Mouse (Mus musculus) hindbrain, embryonic 14.5 days (tissue): Measurements from ENCODE around the gene Anapc15-ps. TPM values are rescaled to one million over a fixed set of nuclear protein-coding genes. Genes with fewer than 3 reads are reported as not detected.

Source experiments
- ATAC-seq: fragments of 200-750 bp; cut with Nextera tagmentation; 2 replicates; pipeline ENCODE4 v1.8.0; 2017; ENCODE audit warnings: moderate number of reproducible peaks, mild to moderate bottlenecking, moderate TSS enrichment, moderate library complexity; ENCODE audit not compliant: low FRiP score
- DNase-seq: peaks from one replicate; pipeline ENCODE4 v3.0.0-alpha.2; 2015; ENCODE audit warnings: low spot score
- H3K27ac ChIP-seq: fragments of 300-500 bp; sonication (generic); 2 replicates; pipeline ENCODE4 v1.5.1; 2014; ENCODE audit warnings: mild to moderate bottlenecking, moderate library complexity
- H3K27me3 ChIP-seq: fragments of 300-500 bp; sonication (generic); 2 replicates; pipeline ENCODE4 v1.6.1; 2014; ENCODE audit warnings: mild to moderate bottlenecking, low read length, mixed read lengths; ENCODE audit not compliant: control insufficient read depth, insufficient read depth
- H3K36me3 ChIP-seq: fragments of 300-500 bp; sonication (generic); replicated peaks from 2 replicates; pipeline ENCODE4 v1.6.1; 2014; ENCODE audit not compliant: control insufficient read depth, insufficient read depth
- H3K4me1 ChIP-seq: fragments of 300-500 bp; sonication (generic); replicated peaks from 2 replicates; pipeline ENCODE4 v1.6.1; 2014; ENCODE audit warnings: antibody characterized with exemption, low read length, mixed read lengths; ENCODE audit not compliant: control insufficient read depth, insufficient read depth
- H3K4me2 ChIP-seq: fragments of 300-500 bp; sonication (generic); replicated peaks from 2 replicates; pipeline ENCODE4 v1.6.1; 2014; ENCODE audit warnings: mild to moderate bottlenecking, moderate library complexity
- H3K4me3 ChIP-seq: fragments of 300-500 bp; sonication (generic); replicated peaks from 2 replicates; pipeline ENCODE4 v1.5.1; 2014; ENCODE audit warnings: mild to moderate bottlenecking, low read length
- H3K9ac ChIP-seq: fragments of 300-500 bp; sonication (generic); 2 replicates; pipeline ENCODE4 v1.6.1; 2014
- H3K9me3 ChIP-seq: fragments of 300-500 bp; sonication (generic); 2 replicates; pipeline ENCODE4 v1.6.1; 2016; ENCODE audit warnings: low read length; ENCODE audit not compliant: control insufficient read depth
- WGBS: fragments of 180-500 bp; shearing (Covaris S2); extraction: QIAGEN DNeasy Blood & Tissue Kit; methylation state at CpG from one replicate; pipeline ENCODE4 v1.1.7; 2014; 5-methylcytosine and 5-hydroxymethylcytosine counted together
- polyA plus RNA-seq: library from polyadenylated mRNA; unstranded; fragments of >200 nt; fragmentation: Nextera tagmentation; extraction: Ambion mirVana; gene quantifications from 2 replicates; pipeline ENCODE4 v1.2.1, GENCODE M21; 2014

Anapc15-ps gene
- not detected in 2 replicates for polyA plus RNA-seq

DNA sequence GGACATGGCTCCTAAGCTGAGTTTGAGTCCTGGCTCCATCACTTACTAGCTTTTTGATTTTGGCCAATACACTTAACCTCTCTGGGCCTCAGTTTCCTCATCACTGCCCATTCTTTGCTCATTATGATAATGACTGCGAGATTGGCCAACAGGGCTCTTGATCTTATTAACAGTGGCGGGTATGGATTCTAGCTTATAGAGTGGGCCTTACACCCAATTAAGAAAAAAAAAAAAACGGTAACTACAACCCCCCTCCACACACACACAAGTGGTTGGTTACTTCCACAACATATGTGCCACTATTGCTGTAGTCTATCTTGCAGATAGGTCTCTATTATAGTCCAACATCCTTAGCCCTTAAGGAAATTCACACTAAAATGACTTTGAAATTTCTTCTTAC, at the start of gene Anapc15-ps:
TSS of gene Anapc15-ps (minus strand) at position 101 of the 400 bp plus-strand sequence.
- Histone ChIP-seq H3K4me1 (no peaks in the 10 kb centered on the region), H3K9ac (no peak within 1 kb of the TSS), H3K27me3 (no peaks in the 10 kb centered on the region), H3K9me3 (no peaks in the 10 kb centered on the region), H3K4me3 (no peak within 1 kb of the TSS), H3K36me3 (no peaks in the 10 kb centered on the region), H3K4me2 (no peak within 1 kb of the TSS), H3K27ac (no peak within 1 kb of the TSS)
- ATAC-seq (no peak), DNase-seq (no peak)
- 97% methylated on average over 3 of the region's 3 CpGs for WGBS

DNA sequence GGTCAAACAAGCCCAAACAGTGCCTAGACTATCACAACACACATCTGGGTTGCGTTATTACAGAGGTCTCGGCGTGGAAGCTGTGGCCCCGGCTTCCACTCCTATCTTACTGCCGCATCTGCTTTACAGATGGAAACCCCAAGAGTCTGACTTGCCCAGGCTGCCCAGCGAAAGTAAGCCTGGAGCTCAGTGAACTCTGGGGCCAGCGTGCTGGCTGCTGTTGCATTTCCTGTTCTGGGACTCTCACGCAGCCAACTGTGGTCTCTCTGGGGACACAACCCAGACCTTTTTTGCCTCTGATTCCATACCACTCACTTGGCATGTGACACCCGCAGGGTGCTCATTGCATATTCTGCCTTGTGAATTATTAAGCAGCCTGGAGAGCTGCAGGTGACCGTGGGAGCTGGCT, 49.0 kb upstream of the Anapc15-ps start:
- Histone ChIP-seq H3K4me3 (no peak overlapping the region), H3K36me3 (no peaks in the 10 kb centered on the region), H3K27ac (no peak overlapping the region), H3K27me3 (no peaks in the 10 kb centered on the region), H3K9ac (no peak overlapping the region), H3K9me3 (no peaks in the 10 kb centered on the region), H3K4me1 (no peaks in the 10 kb centered on the region), H3K4me2 (no peak overlapping the region)
- 79% methylated on average over 10 of the region's 10 CpGs for WGBS
- ATAC-seq, result no peak
- DNase-seq, result no peak

DNA sequence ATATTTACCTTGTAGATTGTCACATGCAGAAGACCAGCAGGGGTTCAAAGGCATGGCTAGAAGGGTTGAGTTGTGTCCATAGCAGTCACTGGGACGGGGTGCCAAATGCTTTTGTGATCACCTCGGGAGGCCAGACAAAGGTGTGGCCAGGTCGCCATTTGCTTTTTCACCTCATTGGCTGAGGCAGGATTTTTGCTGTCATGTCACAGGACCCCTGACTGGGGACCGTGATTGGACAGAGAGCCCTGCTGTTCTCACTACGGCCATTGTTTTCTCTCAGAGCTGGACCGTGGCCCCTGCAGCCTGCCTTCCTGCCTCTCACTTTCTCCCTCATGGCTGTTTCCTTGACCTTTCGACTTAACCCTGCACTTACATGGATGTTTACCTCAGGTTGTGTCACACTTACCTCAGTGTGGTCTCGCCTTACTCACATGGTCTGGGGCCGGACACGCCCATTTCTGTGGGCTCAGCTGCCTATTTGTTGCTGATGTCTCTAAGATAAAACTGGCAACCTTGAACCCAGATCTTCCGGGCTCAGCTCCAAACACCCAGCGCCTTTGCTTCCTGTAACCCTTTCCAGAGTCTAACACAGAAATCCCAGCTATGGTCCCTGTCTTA, 47.0 kb upstream of the Anapc15-ps start:
- no peak overlapping the region for H3K4me3 ChIP-seq
- no peak overlapping the region for H3K9ac ChIP-seq
- ATAC-seq (no peak), DNase-seq (no peak)
- H3K27me3 ChIP-seq, result no peaks in the 10 kb centered on the region
- H3K36me3 ChIP-seq, result no peaks in the 10 kb centered on the region
- WGBS, result 77% methylated on average over 12 of the region's 12 CpGs
- H3K4me1 ChIP-seq, result no peaks in the 10 kb centered on the region
- no peaks in the 10 kb centered on the region for H3K9me3 ChIP-seq
- H3K27ac ChIP-seq, result no peak overlapping the region
- no peak overlapping the region for H3K4me2 ChIP-seq

DNA sequence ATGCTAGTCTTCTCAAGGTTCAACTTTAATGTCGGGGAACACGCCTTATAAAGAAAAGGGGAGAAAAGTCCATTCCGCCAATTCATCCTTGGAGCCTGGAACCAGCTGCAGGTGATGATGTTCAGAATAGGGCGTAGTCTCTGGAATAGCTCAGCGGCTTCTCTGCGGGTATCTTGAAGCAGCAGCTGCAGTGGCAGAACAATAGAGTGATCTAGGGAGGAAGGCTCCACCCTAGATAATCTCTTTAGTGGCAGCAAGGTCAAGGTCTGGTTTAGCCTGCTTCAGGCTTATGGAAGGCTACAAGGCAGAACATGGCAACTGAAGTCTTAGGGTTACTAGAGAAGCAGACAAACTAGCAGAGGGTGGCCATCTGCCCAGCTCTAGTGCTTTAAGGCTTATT, 46.2 kb upstream of the Anapc15-ps start:
- H3K4me3 ChIP-seq, result no peak overlapping the region
- H3K27ac ChIP-seq, result no peak overlapping the region
- no peak overlapping the region for H3K9ac ChIP-seq
- 89% methylated on average over 6 of the region's 6 CpGs for WGBS
- H3K36me3 ChIP-seq, result no peaks in the 10 kb centered on the region
- H3K27me3 ChIP-seq, result no peaks in the 10 kb centered on the region
- DNase-seq (no peak), ATAC-seq (no peak)
- no peaks in the 10 kb centered on the region for H3K9me3 ChIP-seq
- no peak overlapping the region for H3K4me2 ChIP-seq
- H3K4me1 ChIP-seq, result no peaks in the 10 kb centered on the region

DNA sequence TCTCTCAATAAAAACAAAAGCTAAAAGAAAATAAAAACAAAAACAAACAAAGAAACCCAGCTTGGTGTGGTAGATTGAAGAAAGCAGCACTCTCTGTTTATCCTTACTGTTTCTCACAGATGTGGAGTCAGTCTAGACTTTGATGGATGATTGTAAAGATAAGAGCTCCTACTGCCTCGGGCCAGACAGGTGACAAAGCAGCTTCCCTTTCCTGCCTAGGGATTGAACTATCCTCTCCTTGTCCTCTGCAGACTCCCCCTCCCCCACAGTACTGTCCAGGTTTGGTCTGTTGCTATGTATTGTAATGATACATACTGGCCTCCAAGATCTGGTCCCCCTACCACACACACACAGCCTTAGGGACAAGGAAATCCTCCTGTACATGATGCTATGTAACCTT, 45.5 kb upstream of the Anapc15-ps start:
- H3K4me1 ChIP-seq, result no peaks in the 10 kb centered on the region
- no peak overlapping the region for H3K27ac ChIP-seq
- H3K27me3 ChIP-seq, result no peaks in the 10 kb centered on the region
- 71% methylated on average over 1 of the region's 1 CpGs for WGBS
- no peak overlapping the region for H3K4me2 ChIP-seq
- H3K4me3 ChIP-seq, result no peak overlapping the region
- DNase-seq (no peak), ATAC-seq (no peak)
- no peaks in the 10 kb centered on the region for H3K9me3 ChIP-seq
- H3K36me3 ChIP-seq, result no peaks in the 10 kb centered on the region
- no peak overlapping the region for H3K9ac ChIP-seq

DNA sequence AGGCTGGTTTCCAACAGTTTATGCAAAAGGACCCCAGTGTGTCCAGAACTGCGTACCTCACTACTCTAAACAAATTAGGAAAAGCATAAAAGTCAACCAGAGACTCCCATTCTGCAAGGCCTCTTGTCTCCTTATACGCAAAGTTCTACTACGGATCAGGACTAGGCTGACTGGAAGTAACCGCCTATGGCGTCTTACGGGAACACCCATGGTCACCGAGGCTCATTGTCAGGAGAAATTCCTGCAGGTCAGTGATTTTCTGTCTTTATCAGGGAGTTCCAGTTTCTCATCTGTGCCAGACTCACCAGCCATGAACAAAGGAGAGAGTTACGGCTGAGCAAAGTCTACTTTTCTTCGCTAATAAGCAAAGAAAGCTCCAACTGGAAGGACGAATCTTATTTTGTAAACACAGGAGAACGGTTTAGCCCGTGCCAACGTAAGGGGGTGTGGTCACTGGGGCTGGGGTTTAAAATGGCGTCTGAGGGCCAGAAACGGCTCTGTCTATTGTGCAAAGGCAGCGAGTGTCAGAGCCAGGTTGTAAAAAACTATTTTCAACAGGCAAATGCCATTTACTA, 43.9 kb upstream of the Anapc15-ps start:
- no peaks in the 10 kb centered on the region for H3K9me3 ChIP-seq
- no peaks in the 10 kb centered on the region for H3K4me1 ChIP-seq
- DNase-seq (no peak), ATAC-seq (no peak)
- H3K4me3 ChIP-seq, result no peak overlapping the region
- WGBS, result 71% methylated on average over 16 of the region's 16 CpGs
- H3K9ac ChIP-seq, result no peak overlapping the region
- H3K4me2 ChIP-seq, result no peak overlapping the region
- H3K36me3 ChIP-seq, result no peaks in the 10 kb centered on the region
- H3K27me3 ChIP-seq, result no peaks in the 10 kb centered on the region
- no peak overlapping the region for H3K27ac ChIP-seq

DNA sequence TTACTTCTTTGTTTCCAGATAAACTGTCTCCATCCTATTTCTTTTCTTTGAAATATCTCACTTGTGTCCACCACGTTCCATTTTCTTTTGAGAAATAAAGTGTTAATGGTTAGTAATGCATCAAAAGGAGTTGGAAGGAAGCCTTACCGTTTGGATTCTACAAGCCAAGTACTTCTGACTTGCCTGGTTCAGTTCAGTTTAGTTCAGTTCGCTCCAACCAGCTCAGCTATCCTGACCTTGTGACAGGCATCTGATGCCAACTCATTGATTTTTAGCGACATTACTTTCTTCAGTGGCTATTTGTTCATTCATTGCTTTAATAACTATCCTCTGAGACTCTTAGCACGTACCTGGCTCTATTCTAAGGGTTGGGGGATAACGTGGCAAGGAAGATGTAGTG, 42.4 kb upstream of the Anapc15-ps start:
- ATAC-seq (no peak), DNase-seq (no peak)
- Histone ChIP-seq H3K4me2 (no peak overlapping the region), H3K36me3 (no peaks in the 10 kb centered on the region), H3K9me3 (no peaks in the 10 kb centered on the region), H3K27ac (no peak overlapping the region), H3K4me3 (no peak overlapping the region), H3K27me3 (no peaks in the 10 kb centered on the region), H3K9ac (no peak overlapping the region), H3K4me1 (no peaks in the 10 kb centered on the region)
- WGBS, result 72% methylated on average over 6 of the region's 6 CpGs

DNA sequence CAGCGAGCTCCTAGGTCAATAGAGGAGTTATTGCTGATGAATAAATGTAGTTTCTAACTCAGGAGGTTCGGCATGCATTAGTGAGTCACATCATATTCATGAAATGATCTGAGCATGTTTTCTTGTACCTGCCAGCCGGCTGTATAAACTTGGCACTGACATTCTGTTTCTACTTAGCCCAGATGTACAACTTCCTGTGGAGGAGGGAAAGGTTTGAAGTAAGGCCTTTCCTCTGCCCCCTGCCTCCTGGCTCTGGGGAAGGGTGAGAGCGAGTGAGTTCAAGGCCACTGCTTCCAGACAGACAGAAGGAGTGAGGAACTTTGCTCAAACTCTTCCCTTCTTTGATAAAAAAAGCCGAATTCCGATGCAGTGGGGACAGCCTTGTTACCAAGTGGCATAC, 39.0 kb upstream of the Anapc15-ps start:
- no peak overlapping the region for H3K27ac ChIP-seq
- no peaks in the 10 kb centered on the region for H3K36me3 ChIP-seq
- H3K9ac ChIP-seq, result no peak overlapping the region
- DNase-seq, result no peak
- H3K4me1 ChIP-seq, result no peaks in the 10 kb centered on the region
- 82% methylated on average over 6 of the region's 6 CpGs for WGBS
- H3K4me3 ChIP-seq, result no peak overlapping the region
- no peak overlapping the region for H3K4me2 ChIP-seq
- H3K9me3 ChIP-seq, result no peaks in the 10 kb centered on the region
- no peaks in the 10 kb centered on the region for H3K27me3 ChIP-seq
- no peak for ATAC-seq

DNA sequence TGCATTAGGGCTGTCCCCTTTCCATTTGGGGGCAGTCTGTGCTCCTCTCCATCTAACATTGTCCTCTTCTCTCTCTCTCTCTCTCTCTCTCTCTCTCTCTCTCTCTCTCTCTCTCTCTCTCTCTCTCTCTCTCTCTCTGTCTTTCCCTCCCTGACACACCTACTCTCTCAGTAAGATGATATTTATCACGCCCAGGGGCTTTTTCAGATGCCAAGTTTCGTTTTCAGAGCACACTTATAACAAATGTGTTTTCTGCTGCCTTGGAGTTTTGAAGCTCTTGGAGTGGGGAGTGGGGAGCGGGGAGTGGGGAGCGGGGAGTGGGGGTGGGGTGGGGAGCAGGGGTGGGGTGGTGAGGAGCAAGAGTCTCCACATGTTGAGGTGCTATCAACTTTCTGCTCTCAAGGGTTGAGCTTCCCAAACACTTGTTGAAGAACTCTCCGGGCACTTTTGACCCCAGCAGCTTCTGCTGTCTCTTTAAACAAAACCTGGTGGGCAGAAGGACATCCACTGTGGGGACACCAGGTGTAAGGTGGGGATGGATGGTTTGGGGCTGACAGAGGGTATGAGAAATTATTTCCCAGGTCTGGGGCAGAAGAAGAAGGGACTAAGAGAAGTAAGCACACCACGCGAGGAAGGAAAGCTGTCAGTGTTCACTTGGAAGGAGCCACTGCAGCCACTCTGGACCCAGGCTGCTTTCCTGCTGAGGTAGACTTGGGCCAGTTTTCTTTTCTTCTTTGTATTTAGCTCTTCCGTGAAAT, 36.8 kb upstream of the Anapc15-ps start:
- no peaks in the 10 kb centered on the region for H3K36me3 ChIP-seq
- 69% methylated on average over 8 of the region's 8 CpGs for WGBS

More for the DNA sequence above, 36.8 kb upstream of the Anapc15-ps start:
- Histone ChIP-seq H3K4me2 (no peak overlapping the region), H3K27ac (no peak overlapping the region), H3K4me1 (no peaks in the 10 kb centered on the region), H3K4me3 (no peak overlapping the region), H3K27me3 (no peaks in the 10 kb centered on the region), H3K9ac (no peak overlapping the region), H3K9me3 (no peaks in the 10 kb centered on the region)
- ATAC-seq, result no peak
- no peak for DNase-seq
